Mouse (Mus musculus): Measurements from ENCODE around the gene Wwox.

DNA sequence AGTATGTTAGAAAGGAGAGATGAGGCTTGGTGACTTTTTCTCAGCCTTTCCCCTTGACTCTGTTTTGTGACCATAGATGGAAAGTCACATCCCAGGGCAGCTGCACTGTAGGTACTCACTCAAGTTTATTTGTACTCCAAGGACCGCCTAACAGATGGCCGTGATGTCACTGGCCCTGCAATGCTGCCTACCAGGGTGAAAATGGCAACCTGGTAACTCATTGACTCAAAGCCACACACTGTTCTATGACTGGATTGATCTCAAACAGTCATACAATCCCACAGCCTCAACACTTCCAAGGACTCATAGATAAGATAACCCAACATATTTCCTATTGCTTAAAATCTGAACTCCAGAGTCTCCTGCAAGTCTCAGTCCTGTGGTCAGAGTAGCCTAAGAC is 754.3 kb downstream of the Wwox start:
- TF ChIP-seq POLR2A (IDR thresholded peaks at IDR 0.05; ENCODE audit: insufficient read depth, low read length) (no peak), EP300 (IDR thresholded peaks at IDR 0.05; ENCODE audit: insufficient read depth, low read depth, low read length) (no peak), CTCF (IDR thresholded peaks at IDR 0.05; ENCODE audit: low read depth, low read length) (no peak)

Data from ES-Bruce4 (cell line).